Comparison of ENCODE assay signal across 21 mouse cellular contexts in genomic region chr7:36324035-36324434, GRCm38 (mm10).
"Had no signal": no experiment of that assay in that cellular context is flagged by ENCODE, and none has a peak within 500 bp of the region (broad histone marks: within the 10 kb centered on the region; RNA-seq: fewer than 3 reads in every experiment).

No protein-coding gene starts in this region.

- H3K9me3 ChIP-seq: lung, embryonic 15.5 days; neural tube, embryonic 13.5 days had no signal

- H3K9ac ChIP-seq: lung, embryonic 15.5 days; midbrain, embryonic 13.5 days; neural tube, embryonic 13.5 days had no signal

- ATAC-seq: intestine, postnatal 0 days; midbrain, embryonic 13.5 days; midbrain, embryonic 16.5 days had no signal

- H3K27me3 ChIP-seq: lung, embryonic 15.5 days; megakaryocyte, embryonic 14.5 days; midbrain, embryonic 13.5 days; neural tube, embryonic 13.5 days had no signal

- H3K4me3 ChIP-seq: layer of hippocampus, adult 2 months; left cerebral cortex, adult 2 months; lung, embryonic 15.5 days; megakaryocyte, embryonic 14.5 days; midbrain, embryonic 10.5 days; midbrain, embryonic 13.5 days; myocyte; neural tube, embryonic 13.5 days had no signal

- DNase-seq: kidney, adult 2 months; kidney, postnatal 25 days; layer of hippocampus, postnatal 36 days; lung, adult 18-20 months; lung, postnatal 10 days; lung, postnatal 36 days; retina, postnatal 1 day; thymus, adult 2 months; thymus, postnatal 14 days; thymus, postnatal 4 days had no signal

- H3K36me3 ChIP-seq: lung, embryonic 15.5 days; midbrain, embryonic 10.5 days; midbrain, embryonic 13.5 days; neural tube, embryonic 13.5 days had no signal

- H3K4me1 ChIP-seq: lung, embryonic 15.5 days; megakaryocyte, embryonic 14.5 days; midbrain, embryonic 10.5 days; midbrain, embryonic 13.5 days; neural tube, embryonic 13.5 days had no signal

- H3K27ac ChIP-seq: kidney, postnatal 0 days; layer of hippocampus, adult 2 months; left cerebral cortex, adult 2 months; lung, embryonic 15.5 days; midbrain, embryonic 10.5 days; midbrain, embryonic 13.5 days; neural tube, embryonic 13.5 days had no signal

- H3K4me2 ChIP-seq: lung, embryonic 15.5 days; midbrain, embryonic 13.5 days; neural tube, embryonic 13.5 days had no signal
